Mouse (Mus musculus) gastrocnemius, postnatal 14 days (tissue): ENCODE data around the gene Tmcc1. TPM values are rescaled to one million over a fixed set of nuclear protein-coding genes. Genes with fewer than 3 reads are reported as not detected.
A peak's percentile ranks its signal among the peaks of the same experiment; 100 is the strongest.
"Not testable (repeated sequence)": the region's sequence is repeated elsewhere in the genome, so short reads cannot be mapped to it uniquely, and the experiment has no call there.

Source experiments
- DNase-seq: peaks from one replicate; pipeline ENCODE4 v3.0.0; 2021; ENCODE audit warnings: mixed read lengths
- intact Hi-C: fragments of 180-260 bp; cut with DNase I; formaldehyde crosslinking; loops from one replicate; pipeline ENCODE4 v1.15.1; 2025; ENCODE audit warnings: low total_unique reads
- long read RNA-seq, 2 experiments: library from polyadenylated mRNA; stranded (forward); transcript quantifications; one replicate each; pipeline ENCODE4 v2.0.0; 2021
- total RNA-seq, 2 experiments: library from RNA; stranded (reverse); gene quantifications; 2 replicates each; pipeline ENCODE4 v1.2.3; 2021

Tmcc1 gene
- total RNA-seq = 10 to 100 TPM; 26.8 to 37.0 TPM
- long read RNA-seq, experiment 1, full-length matches to known transcripts = 13 of 17 reads
- long read RNA-seq, experiment 1, partial matches to known transcripts = 1 of 17 reads
- long read RNA-seq, experiment 1, other reads (novel, unspliced or antisense) = 3 of 17 reads
- long read RNA-seq, experiment 2, transcript Tmcc1-209 (4 exons, 1,622 nt) = major isoform, 5 of 11 reads
- long read RNA-seq, experiment 2, partial matches to known transcripts = 1 of 11 reads
- long read RNA-seq, experiment 2, other reads (novel, unspliced or antisense) = 5 of 11 reads

DNA sequence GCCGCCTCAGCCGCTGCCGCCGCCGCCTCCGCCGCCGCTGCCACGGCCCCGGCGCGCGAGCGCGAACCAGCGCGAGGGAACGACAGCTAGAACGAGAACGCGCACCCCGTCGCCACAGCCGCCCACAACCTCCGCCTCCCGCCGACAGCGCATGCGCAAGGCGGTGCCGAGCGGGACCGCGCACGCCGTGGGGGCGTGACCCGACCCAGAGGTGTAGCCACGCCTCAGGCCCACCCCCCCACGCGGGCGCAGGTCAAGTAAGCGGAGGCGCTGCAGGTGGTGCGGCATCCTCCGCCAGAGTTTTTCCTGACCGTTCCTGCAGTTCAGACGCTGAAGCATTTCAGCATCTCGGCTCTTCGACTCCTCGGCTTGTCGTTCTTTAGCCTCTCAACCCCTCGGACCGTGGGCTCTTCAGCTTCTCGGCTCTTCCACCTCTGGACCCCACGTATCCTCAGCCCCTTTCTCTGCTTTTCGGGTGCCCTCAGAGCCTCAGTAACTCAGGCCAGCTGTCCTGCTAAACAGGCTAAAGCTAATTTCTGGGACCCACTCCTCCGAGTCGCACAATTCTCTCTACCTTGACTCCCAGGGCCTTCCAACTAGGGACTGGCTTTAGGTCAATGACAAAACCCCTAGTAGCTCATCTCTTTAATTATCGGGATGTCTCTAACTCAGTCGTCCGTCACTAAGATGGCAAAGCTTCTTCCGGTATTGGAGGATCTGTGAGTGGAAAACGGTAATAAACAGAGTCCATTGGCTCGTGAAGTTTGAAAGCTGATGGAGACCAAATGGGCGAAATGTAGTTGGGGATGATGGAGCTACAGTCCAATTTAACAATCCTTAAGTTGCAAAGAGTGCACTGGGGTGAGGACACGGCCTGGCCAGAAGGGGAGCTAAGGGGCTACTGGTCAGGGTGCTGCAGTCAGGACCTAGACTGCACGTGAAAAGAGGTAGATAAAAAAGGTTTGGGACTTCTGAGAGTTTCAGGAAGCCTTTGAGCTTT, at the start of gene Tmcc1:
Gene Tmcc1, minus strand, starts transcription at position 93 of the 1,000 bp plus-strand sequence.
- intact Hi-C loops = no loop called here
- peak; percentile 99 for DNase-seq

GRCm38 (mm10) chr6:116240371-116240770, 47.1 kb upstream of the Tmcc1 start:
- intact Hi-C loops = no loop called here
- no peak for DNase-seq

DNA sequence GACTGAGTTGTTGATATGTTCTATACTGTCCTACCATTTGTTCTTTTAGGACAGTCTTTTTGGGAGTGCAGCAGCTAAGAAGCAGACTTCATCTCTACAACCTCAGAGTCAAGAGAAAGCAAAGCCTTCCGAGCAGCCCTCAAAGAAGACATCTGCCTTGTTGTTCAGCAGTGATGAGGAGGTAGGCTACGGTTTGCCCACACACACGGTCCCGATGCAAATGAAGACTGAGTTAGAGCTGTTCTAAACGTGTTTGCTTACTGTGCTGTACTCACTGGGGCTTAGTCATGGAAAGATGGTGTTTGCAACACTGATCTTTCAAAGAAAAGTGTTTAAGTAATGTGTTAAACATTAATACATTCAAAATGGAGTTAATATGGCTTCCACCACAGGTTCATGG, 44.8 kb upstream of the Tmcc1 start:
- no peak for DNase-seq
- intact Hi-C loops = no loop called here

- DNase-seq = no peak
- intact Hi-C loops = no loop called here
These were observed 42.0 kb upstream of the Tmcc1 start for GRCm38 (mm10) chr6:116235336-116235735.

- DNase-seq, intact Hi-C loops: not testable (repeated sequence)
These were observed 41.5 kb upstream of the Tmcc1 start for GRCm38 (mm10) chr6:116234821-116235220.

DNA sequence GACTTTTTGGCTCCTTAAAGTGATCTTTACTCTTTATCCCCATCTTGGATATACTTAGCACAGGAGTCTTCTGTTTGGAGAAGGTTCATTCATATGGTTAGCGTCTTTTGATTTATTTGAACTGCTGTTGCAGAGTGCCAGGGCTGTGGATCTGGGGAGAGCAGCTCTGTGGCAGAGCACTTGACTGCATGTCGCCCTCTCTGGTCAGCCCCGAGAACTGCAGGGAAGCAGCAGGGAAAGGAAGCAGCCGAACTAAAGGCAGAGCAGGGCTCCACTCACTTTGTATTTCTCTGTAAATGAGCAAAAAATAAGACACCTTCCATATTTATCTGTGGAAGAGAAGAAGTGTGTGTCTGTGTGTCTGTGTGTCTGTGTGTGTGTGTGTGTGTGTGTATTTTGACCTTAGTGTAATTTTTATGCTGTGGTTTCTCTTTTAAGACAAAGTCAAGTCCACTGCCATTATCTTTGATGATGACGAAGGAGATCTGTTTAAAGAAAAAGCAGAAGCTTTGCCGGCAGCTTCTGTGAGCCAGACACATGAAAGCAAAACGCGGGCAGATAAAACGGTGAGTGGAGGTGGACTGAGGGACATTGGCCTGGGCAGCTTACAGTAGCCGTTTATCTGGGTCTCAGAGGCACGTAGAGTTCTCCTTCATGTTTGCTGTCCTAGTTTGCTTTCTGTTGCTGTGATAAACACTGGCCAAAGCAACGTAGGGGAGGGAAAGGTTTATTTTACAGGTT, 35.7 kb upstream of the Tmcc1 start:
- DNase-seq = peak; percentile 57
- intact Hi-C loops = no loop called here

GRCm38 (mm10) chr6:116227767-116228166, 34.5 kb upstream of the Tmcc1 start:
- no peak for DNase-seq
- intact Hi-C loops = no loop called here

GRCm38 (mm10) chr6:116207729-116208534, 14.6 kb upstream of the Tmcc1 start, which contains the start of gene Washc2:
Gene Washc2, plus strand, starts transcription at chr6:116208038.
- DNase-seq = peak; percentile 95
- intact Hi-C loops = no loop called here

- no peak for DNase-seq
- intact Hi-C loops = no loop called here
These were observed 6.4 kb upstream of the Tmcc1 start for GRCm38 (mm10) chr6:116199682-116200081.

DNA sequence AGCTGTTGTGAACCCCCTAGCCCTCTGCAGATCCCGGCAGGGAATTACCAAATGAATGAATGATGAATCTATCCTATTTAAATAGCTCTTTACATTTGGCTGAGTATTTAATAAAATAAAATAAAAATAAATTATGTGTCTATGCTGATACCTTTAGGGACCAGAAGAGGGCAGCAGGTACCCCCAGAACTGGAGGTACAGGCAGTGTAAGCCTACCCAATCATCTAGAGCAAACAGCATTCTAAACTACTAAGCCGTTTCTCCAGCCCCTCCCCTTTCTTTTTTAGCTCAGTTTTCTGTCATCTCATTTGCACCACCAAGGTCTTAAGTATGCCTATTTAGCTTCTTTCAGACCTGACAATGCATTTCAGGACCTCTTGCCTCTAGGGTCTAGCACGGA, 4.9 kb upstream of the Tmcc1 start:
- intact Hi-C loops = no loop called here
- no peak for DNase-seq

DNA sequence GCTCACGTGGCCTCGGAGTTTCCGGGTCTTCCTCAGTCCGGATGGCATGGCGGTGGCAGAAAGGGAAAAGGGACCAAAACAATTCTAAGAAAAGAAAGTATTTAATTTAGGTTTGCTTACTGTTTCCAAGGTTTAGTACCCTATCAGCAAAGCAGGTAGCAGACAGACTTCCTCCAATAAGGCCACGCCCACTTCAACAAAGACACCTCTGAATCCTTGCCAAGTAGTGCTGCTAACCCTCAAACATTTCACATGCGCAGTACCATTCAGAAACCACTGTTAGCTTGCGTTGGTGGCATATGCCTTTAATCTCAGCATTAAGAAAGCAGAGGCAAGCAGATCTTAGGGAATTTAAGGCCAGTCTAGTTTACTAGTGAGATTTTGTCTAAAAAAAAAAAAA, 2.5 kb upstream of the Tmcc1 start:
- intact Hi-C loops = no loop called here
- DNase-seq = no peak

- peak; percentile 55 for DNase-seq
- intact Hi-C loops = no loop called here
These were observed 426 bp downstream of the Tmcc1 start for GRCm38 (mm10) chr6:116192809-116193311.

DNA sequence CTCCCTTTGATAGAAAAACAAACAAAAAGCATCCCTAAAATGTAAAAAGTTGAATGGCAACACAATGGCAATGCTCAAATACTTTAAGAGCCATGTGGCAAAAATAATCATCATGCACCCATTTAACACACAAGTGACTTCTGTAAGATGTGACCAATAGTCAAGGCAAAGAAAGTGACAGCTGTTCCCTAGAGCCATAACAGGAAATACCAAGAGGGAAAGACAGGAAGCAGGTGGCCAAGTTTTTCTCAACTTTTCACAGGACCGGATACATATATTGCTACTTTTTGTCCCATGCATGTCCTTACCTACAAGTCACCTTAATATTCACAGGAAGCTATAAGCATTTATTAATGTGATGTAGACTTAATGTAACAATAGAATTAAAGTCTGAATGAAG, 3.9 kb downstream of the Tmcc1 start:
- intact Hi-C loops = no loop called here
- DNase-seq = no peak

GRCm38 (mm10) chr6:116186485-116186884, 6.8 kb downstream of the Tmcc1 start:
- no peak for DNase-seq
- intact Hi-C loops = no loop called here

DNA sequence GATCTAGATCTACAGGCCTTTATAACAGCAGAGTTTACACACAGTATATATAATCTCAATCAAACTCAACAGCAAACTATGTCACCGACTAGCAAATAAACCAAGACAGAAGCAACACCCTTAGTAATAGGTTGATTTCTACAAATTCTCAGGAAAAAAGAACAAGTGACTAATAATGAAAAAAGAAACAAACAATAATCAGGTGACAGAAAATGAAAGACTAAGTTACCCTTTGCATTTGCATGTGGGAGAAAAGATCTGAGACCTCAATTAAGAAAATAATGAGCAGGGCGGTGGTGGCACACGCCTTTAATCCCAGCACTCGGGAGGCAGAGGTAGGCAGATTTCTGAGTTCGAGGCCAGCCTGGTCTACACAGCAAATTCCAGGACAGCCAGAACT, 9.8 kb downstream of the Tmcc1 start:
- intact Hi-C loops = no loop called here
- no peak for DNase-seq

DNA sequence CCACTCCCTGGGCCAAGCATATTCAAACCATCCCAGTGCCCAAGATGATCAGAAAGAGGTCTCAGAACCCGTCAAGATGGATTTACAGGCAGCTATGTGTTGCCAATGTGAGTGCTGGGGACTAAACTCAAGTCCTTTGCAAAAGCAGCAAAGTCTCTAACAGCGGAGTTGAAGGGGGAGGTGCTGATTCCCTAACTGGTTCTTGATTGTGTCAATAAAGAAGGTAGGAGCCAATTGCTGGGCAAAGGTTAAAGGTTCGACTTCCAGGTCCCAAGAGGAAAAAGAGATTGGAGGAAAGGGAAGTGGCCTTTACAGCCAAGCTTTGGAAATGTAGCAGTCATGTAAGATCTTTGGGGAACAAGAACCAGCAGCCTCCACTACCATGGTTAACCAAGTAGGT, 12.6 kb downstream of the Tmcc1 start:
- intact Hi-C loops = no loop called here
- DNase-seq = no peak

GRCm38 (mm10) chr6:116178376-116178775, 14.9 kb downstream of the Tmcc1 start:
- no peak for DNase-seq

DNA sequence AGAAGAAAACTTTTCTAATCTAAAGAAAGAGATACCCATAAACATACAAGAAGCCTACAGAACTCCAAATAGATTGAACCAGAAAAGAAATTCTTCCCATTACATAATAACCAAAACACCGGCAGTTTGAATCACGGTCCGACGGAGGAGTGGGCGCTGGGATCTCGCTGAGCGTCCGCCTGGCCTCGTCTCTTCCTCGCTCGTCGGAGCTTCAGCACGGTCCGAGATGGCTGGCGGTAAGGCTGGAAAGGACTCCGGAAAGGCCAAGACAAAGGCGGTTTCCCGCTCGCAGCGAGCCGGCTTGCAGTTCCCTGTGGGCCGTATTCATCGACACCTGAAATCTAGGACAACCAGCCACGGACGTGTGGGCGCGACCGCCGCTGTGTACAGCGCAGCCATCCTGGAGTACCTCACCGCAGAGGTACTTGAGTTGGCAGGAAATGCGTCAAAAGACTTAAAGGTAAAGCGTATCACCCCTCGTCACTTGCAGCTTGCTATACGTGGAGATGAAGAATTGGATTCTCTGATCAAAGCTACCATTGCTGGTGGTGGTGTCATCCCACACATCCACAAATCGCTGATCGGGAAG, 19.7 kb downstream of the Tmcc1 start:
- intact Hi-C loops, DNase-seq: not testable (repeated sequence)

More at GRCm38 (mm10) chr6:116178376-116178775, 14.9 kb downstream of the Tmcc1 start:
- intact Hi-C loops = no loop called here
